Mouse (Mus musculus): ENCODE data around the gene Lrch4.
"Not testable (repeated sequence)": the region's sequence is repeated elsewhere in the genome, so short reads cannot be mapped to it uniquely, and the experiment has no call there.

The Lrch4 gene

GRCm38 (mm10) chr5:137611245-137611602 is 17.7 kb upstream of the Lrch4 start:
- DNase-seq (ENCODE audit: inconsistent age in 2 of 2, low spot score in 1 of 2) = peak; percentile 84 to 92

GRCm38 (mm10) chr5:137613076-137613475 is 15.8 kb upstream of the Lrch4 start:
- DNase-seq (ENCODE audit: inconsistent age in 2 of 2, low spot score in 1 of 2) = peak in 1 of 2 experiments; percentile 65

GRCm38 (mm10) chr5:137613550-137613949 is 15.4 kb upstream of the Lrch4 start, which contains the start of gene Pcolce:
Gene Pcolce (minus strand): TSS chr5:137613784.
- DNase-seq (ENCODE audit: inconsistent age in 2 of 2, low spot score in 1 of 2) = peak; percentile 88 to 90

GRCm38 (mm10) chr5:137614921-137615320 is 14.0 kb upstream of the Lrch4 start:
- not testable (repeated sequence) for DNase-seq (ENCODE audit: inconsistent age in 2 of 2, low spot score in 1 of 2)

- DNase-seq (ENCODE audit: inconsistent age in 2 of 2, low spot score in 1 of 2) = no peak
These were observed 13.6 kb upstream of the Lrch4 start for GRCm38 (mm10) chr5:137615347-137615746.

GRCm38 (mm10) chr5:137623937-137624530 is 4.9 kb upstream of the Lrch4 start:
- DNase-seq (ENCODE audit: inconsistent age in 2 of 2, low spot score in 1 of 2) = no peak

GRCm38 (mm10) chr5:137627991-137628390 is 930 bp upstream of the Lrch4 start:
- peak; percentile 78 to 91 for DNase-seq (ENCODE audit: inconsistent age in 2 of 2, low spot score in 1 of 2)

GRCm38 (mm10) chr5:137629306-137629721 is 393 bp downstream of the Lrch4 start:
- no peak for DNase-seq (ENCODE audit: inconsistent age in 2 of 2, low spot score in 1 of 2)

- DNase-seq (ENCODE audit: inconsistent age in 2 of 2, low spot score in 1 of 2) = peak in 1 of 2 experiments; percentile 55
These were observed 1.1 kb downstream of the Lrch4 start for GRCm38 (mm10) chr5:137629906-137630545.

GRCm38 (mm10) chr5:137630602-137631001 is 1.7 kb downstream of the Lrch4 start:
- DNase-seq (ENCODE audit: inconsistent age in 2 of 2, low spot score in 1 of 2) = peak in 1 of 2 experiments; percentile 58

GRCm38 (mm10) chr5:137631171-137631570 is 2.2 kb downstream of the Lrch4 start:
- no peak for DNase-seq (ENCODE audit: inconsistent age in 2 of 2, low spot score in 1 of 2)

- no peak for DNase-seq (ENCODE audit: inconsistent age in 2 of 2, low spot score in 1 of 2)
These were observed 2.7 kb downstream of the Lrch4 start for GRCm38 (mm10) chr5:137631591-137631990.

- DNase-seq (ENCODE audit: inconsistent age in 2 of 2, low spot score in 1 of 2) = no peak
These were observed 4.6 kb downstream of the Lrch4 start for GRCm38 (mm10) chr5:137633397-137634084.

GRCm38 (mm10) chr5:137639472-137639871 is 10.6 kb downstream of the Lrch4 start:
- no peak for DNase-seq (ENCODE audit: inconsistent age in 2 of 2, low spot score in 1 of 2)

GRCm38 (mm10) chr5:137641054-137641453 is 12.1 kb downstream of the Lrch4 start, which contains the start of gene Sap25:
Gene Sap25 (plus strand): TSS chr5:137641334.
- peak; percentile 42 to 61 for DNase-seq (ENCODE audit: inconsistent age in 2 of 2, low spot score in 1 of 2)

GRCm38 (mm10) chr5:137642886-137643285 is 14.0 kb downstream of the Lrch4 start:
- peak in 1 of 2 experiments; percentile 25 for DNase-seq (ENCODE audit: inconsistent age in 2 of 2, low spot score in 1 of 2)

- no peak for DNase-seq (ENCODE audit: inconsistent age in 2 of 2, low spot score in 1 of 2)
These were observed 15.6 kb downstream of the Lrch4 start for GRCm38 (mm10) chr5:137644484-137644883.

GRCm38 (mm10) chr5:137645091-137645651 is 16.2 kb downstream of the Lrch4 start:
- no peak for DNase-seq (ENCODE audit: inconsistent age in 2 of 2, low spot score in 1 of 2)

- DNase-seq (ENCODE audit: inconsistent age in 2 of 2, low spot score in 1 of 2) = peak in 1 of 2 experiments; percentile 68
These were observed 16.8 kb downstream of the Lrch4 start, which contains the start of gene Irs3 for GRCm38 (mm10) chr5:137645652-137646091. Gene Irs3 (minus strand): TSS chr5:137645714.

- peak in 1 of 2 experiments; percentile 13 for DNase-seq (ENCODE audit: inconsistent age in 2 of 2, low spot score in 1 of 2)
These were observed 19.1 kb downstream of the Lrch4 start for GRCm38 (mm10) chr5:137647827-137648601.

GRCm38 (mm10) chr5:137649251-137649650 is 20.3 kb downstream of the Lrch4 start:
- DNase-seq (ENCODE audit: inconsistent age in 2 of 2, low spot score in 1 of 2) = no peak

Data from adrenal gland, adult (tissue).